Mouse (Mus musculus): ENCODE results near the gene Ppil2.

Gene Ppil2

GRCm38 (mm10) chr16:17040716-17041115 is 70.3 kb downstream of the Ppil2 start:
- DNase-seq (ENCODE audit: low read depth, low spot score), result no peak
